Mouse (Mus musculus) kidney, embryonic 16.5 days (tissue): ENCODE data around the gene Cul9. TPM values are rescaled to one million over a fixed set of nuclear protein-coding genes. Genes with fewer than 3 reads are reported as not detected.

Experiments
- ATAC-seq: fragments of 200-750 bp; cut with Nextera tagmentation; 2 replicates; pipeline ENCODE4 v1.8.0; 2017; ENCODE audit warnings: moderate TSS enrichment; ENCODE audit not compliant: low FRiP score, low TSS enrichment
- H3K27ac ChIP-seq: fragments of 300-500 bp; sonication (generic); 2 replicates; pipeline ENCODE4 v1.5.1; 2014; ENCODE audit warnings: low read length
- H3K27me3 ChIP-seq: fragments of 300-500 bp; sonication (generic); 2 replicates; pipeline ENCODE4 v1.6.1; 2014; ENCODE audit warnings: low read length, control low read depth, mixed read lengths; ENCODE audit not compliant: insufficient read depth
- H3K36me3 ChIP-seq: fragments of 300-500 bp; sonication (generic); 2 replicates; pipeline ENCODE4 v1.6.1; 2014; ENCODE audit warnings: low read length, control low read depth, mixed read lengths; ENCODE audit not compliant: insufficient read depth
- H3K4me1 ChIP-seq: fragments of 300-500 bp; sonication (generic); 2 replicates; pipeline ENCODE4 v1.6.1; 2014; ENCODE audit warnings: low read length, control low read depth, mixed read lengths; ENCODE audit not compliant: insufficient read depth
- H3K4me2 ChIP-seq: fragments of 300-500 bp; sonication (generic); replicated peaks from 2 replicates; pipeline ENCODE4 v1.6.1; 2014; ENCODE audit warnings: low read depth, low read length
- H3K4me3 ChIP-seq: fragments of 300-500 bp; sonication (generic); 2 replicates; pipeline ENCODE4 v1.5.1; 2014; ENCODE audit warnings: mild to moderate bottlenecking, low read length
- H3K9ac ChIP-seq: fragments of 300-500 bp; sonication (generic); replicated peaks from 2 replicates; pipeline ENCODE4 v1.6.1; 2014; ENCODE audit warnings: low read length
- H3K9me3 ChIP-seq: fragments of 300-500 bp; sonication (generic); 2 replicates; pipeline ENCODE4 v1.6.1; 2016; ENCODE audit warnings: low read length, control low read depth
- WGBS: fragments of 180-500 bp; shearing (Covaris S2); extraction: QIAGEN DNeasy Blood & Tissue Kit; methylation state at CpG from one replicate; pipeline ENCODE4 v1.1.7; 2014; 5-methylcytosine and 5-hydroxymethylcytosine counted together
- polyA plus RNA-seq: library from polyadenylated mRNA; unstranded; fragments of >200 nt; fragmentation: Nextera tagmentation; extraction: Ambion mirVana; gene quantifications from 2 replicates; pipeline ENCODE4 v1.2.1, GENCODE M21; 2015

Gene Cul9
- polyA plus RNA-seq, 1 experiment from 2014 or later, result 6.5 TPM

DNA sequence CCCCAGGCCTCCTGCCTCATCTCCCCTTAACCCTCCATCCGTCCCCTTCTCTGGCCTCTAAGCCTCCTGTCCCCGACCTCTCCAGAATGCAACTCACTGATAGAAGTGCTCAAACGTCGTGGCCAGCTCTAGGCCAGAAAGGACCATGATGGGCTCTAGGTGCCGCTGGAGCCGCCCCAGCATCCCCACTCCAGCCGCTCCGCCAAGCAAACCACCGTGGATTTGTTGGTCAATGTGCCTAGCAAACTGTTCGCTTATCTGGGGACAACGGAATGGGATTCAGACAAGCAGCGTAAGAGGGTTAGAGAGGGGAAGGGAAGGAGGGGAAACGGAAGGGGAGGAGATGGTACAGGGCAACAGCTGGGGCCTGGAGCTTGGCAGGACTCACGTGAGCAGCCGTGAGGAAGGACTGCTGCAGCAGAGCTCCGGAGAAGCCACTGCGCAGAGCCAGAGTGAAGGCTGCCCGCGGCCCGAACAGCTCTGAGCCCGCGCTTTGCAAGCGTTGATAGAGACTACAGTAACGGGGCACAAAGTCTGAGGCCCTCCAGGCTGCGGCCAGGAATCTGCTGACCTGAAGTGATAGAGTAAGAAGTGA lies 25.7 kb downstream of the Cul9 start:
- 39% methylated on average over 25 of the region's 25 CpGs for WGBS
- H3K9ac ChIP-seq, result no peak overlapping the region; the same call in 1 of the 2 replicates
- no peak overlapping the region for H3K27ac ChIP-seq
- peak overlapping the region; percentile 31; the same call in 1 of the 2 replicates for H3K4me2 ChIP-seq
- H3K4me1 ChIP-seq, result no peaks in the 10 kb centered on the region
- peak overlapping the region; percentile 9; the same call in 1 of the 2 replicates for H3K4me3 ChIP-seq
- no peaks in the 10 kb centered on the region for H3K9me3 ChIP-seq
- no peak for ATAC-seq
- H3K27me3 ChIP-seq, result no peaks in the 10 kb centered on the region
- no peaks in the 10 kb centered on the region for H3K36me3 ChIP-seq

- Histone ChIP-seq H3K27me3 (no peaks in the 10 kb centered on the region), H3K4me2 (peak overlapping the region; percentile 31; the same call in 1 of the 2 replicates), H3K4me1 (no peaks in the 10 kb centered on the region), H3K9me3 (no peaks in the 10 kb centered on the region), H3K36me3 (no peaks in the 10 kb centered on the region), H3K27ac (no peak overlapping the region), H3K4me3 (no peak overlapping the region), H3K9ac (no peak overlapping the region)
- WGBS, result 51% methylated on average over 10 of the region's 10 CpGs
- ATAC-seq, result no peak
These were observed 26.2 kb downstream of the Cul9 start for GRCm38 (mm10) chr17:46519971-46520370.

DNA sequence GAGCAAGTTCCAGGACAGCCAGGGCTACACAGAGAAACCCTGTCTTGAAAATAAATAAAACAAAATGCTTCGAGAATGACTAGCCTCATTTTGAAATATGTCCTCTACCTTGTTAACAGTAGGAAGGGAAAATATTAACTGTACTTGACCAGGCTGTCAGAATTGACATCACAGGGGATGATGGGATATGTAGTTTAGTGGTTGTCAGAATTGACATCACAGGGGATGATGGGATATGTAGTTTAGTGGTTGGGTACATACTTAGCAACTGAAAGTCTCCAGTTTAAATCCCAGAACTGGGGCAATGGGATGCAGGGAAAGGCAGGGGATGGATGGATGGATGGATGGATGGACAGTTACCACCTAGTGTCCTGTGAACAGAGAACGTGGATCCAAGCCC lies 32.9 kb downstream of the Cul9 start:
- H3K9ac ChIP-seq, result no peak overlapping the region
- H3K27ac ChIP-seq, result no peak overlapping the region
- no peak overlapping the region for H3K4me2 ChIP-seq
- no peak overlapping the region for H3K4me3 ChIP-seq
- no peaks in the 10 kb centered on the region for H3K36me3 ChIP-seq
- 61% methylated on average over 2 of the region's 2 CpGs for WGBS
- no peaks in the 10 kb centered on the region for H3K9me3 ChIP-seq
- H3K4me1 ChIP-seq, result no peaks in the 10 kb centered on the region
- ATAC-seq, result no peak
- H3K27me3 ChIP-seq, result no peaks in the 10 kb centered on the region

GRCm38 (mm10) chr17:46511059-46511710 lies 35.0 kb downstream of the Cul9 start:
- H3K9me3 ChIP-seq, result no peaks in the 10 kb centered on the region
- H3K9ac ChIP-seq, result no peak overlapping the region
- H3K4me3 ChIP-seq, result no peak overlapping the region
- H3K4me1 ChIP-seq, result no peaks in the 10 kb centered on the region
- 51% methylated on average over 11 of the region's 11 CpGs for WGBS
- H3K27me3 ChIP-seq, result no peaks in the 10 kb centered on the region
- no peak overlapping the region for H3K4me2 ChIP-seq
- H3K36me3 ChIP-seq, result no peaks in the 10 kb centered on the region
- peak; percentile 73 for ATAC-seq
- no peak overlapping the region for H3K27ac ChIP-seq

- ATAC-seq, result no peak
These were observed 40.6 kb downstream of the Cul9 start for GRCm38 (mm10) chr17:46505617-46506016.

GRCm38 (mm10) chr17:46503847-46504638 lies 42.1 kb downstream of the Cul9 start:
- no peak overlapping the region for H3K4me2 ChIP-seq
- H3K9ac ChIP-seq, result 0 out of 2 replicates have a peak overlapping the region, but pooled peaks have one; percentile 8
- H3K4me3 ChIP-seq, result no peak overlapping the region
- H3K27me3 ChIP-seq, result no peaks in the 10 kb centered on the region
- 46% methylated on average over 14 of the region's 14 CpGs for WGBS
- H3K27ac ChIP-seq, result no peak overlapping the region
- ATAC-seq, result peak; percentile 77; the same call in 1 of the 2 replicates
- no peaks in the 10 kb centered on the region for H3K9me3 ChIP-seq
- 0 out of 2 replicates have a peak, but pooled peaks cover 2% of the 10 kb centered on the region for H3K4me1 ChIP-seq
- peaks cover 10% of the 10 kb centered on the region; the same call in 1 of the 2 replicates for H3K36me3 ChIP-seq

More at GRCm38 (mm10) chr17:46505617-46506016, 40.6 kb downstream of the Cul9 start:
- H3K27me3 ChIP-seq, result no peaks in the 10 kb centered on the region
- H3K4me3 ChIP-seq, result no peak overlapping the region
- 0 out of 2 replicates have a peak, but pooled peaks cover 2% of the 10 kb centered on the region for H3K4me1 ChIP-seq
- no peaks in the 10 kb centered on the region for H3K9me3 ChIP-seq
- 0 out of 2 replicates have a peak overlapping the region, but pooled peaks have one; percentile 6 for H3K9ac ChIP-seq
- H3K36me3 ChIP-seq, result peaks cover 5% of the 10 kb centered on the region; the same call in 1 of the 2 replicates
- no peak overlapping the region for H3K4me2 ChIP-seq
- no peak overlapping the region for H3K27ac ChIP-seq
- 91% methylated on average over 3 of the region's 3 CpGs for WGBS

GRCm38 (mm10) chr17:46502775-46503174 lies 43.4 kb downstream of the Cul9 start:
- 88% methylated on average over 2 of the region's 2 CpGs for WGBS
- 0 out of 2 replicates have a peak, but pooled peaks cover 2% of the 10 kb centered on the region for H3K4me1 ChIP-seq
- peaks cover 11% of the 10 kb centered on the region; the same call in 1 of the 2 replicates for H3K36me3 ChIP-seq
- no peak overlapping the region for H3K9ac ChIP-seq
- no peak overlapping the region for H3K27ac ChIP-seq
- H3K9me3 ChIP-seq, result no peaks in the 10 kb centered on the region
- no peak for ATAC-seq
- H3K4me2 ChIP-seq, result no peak overlapping the region
- no peak overlapping the region for H3K4me3 ChIP-seq
- H3K27me3 ChIP-seq, result no peaks in the 10 kb centered on the region

- H3K4me2 ChIP-seq, result no peak overlapping the region
- no peak for ATAC-seq
These were observed 48.2 kb downstream of the Cul9 start for GRCm38 (mm10) chr17:46497956-46498355.

GRCm38 (mm10) chr17:46496623-46497434 lies 49.4 kb downstream of the Cul9 start, which contains the start of gene Dnph1:
Gene Dnph1, plus strand, starts transcription at chr17:46496711.
- peak within 1 kb of the TSS; percentile 80 for H3K9ac ChIP-seq
- peak within 1 kb of the TSS; percentile 88 for H3K4me2 ChIP-seq
- under 1% methylated on average over 44 of the region's 44 CpGs for WGBS
- peaks cover 8% of the 10 kb centered on the region; the same call in 1 of the 2 replicates for H3K4me1 ChIP-seq
- ATAC-seq, result peak; percentile 95
- H3K4me3 ChIP-seq, result peak within 1 kb of the TSS; percentile 71
- H3K27ac ChIP-seq, result no peak within 1 kb of the TSS
- H3K36me3 ChIP-seq, result peaks cover 11% of the 10 kb centered on the region; the same call in 1 of the 2 replicates
- no peaks in the 10 kb centered on the region for H3K9me3 ChIP-seq
- no peaks in the 10 kb centered on the region for H3K27me3 ChIP-seq

More at GRCm38 (mm10) chr17:46497956-46498355, 48.2 kb downstream of the Cul9 start:
- no peak overlapping the region for H3K4me3 ChIP-seq
- peaks cover 11% of the 10 kb centered on the region; the same call in 1 of the 2 replicates for H3K36me3 ChIP-seq
- no peaks in the 10 kb centered on the region for H3K27me3 ChIP-seq
- 58% methylated on average over 8 of the region's 8 CpGs for WGBS
- H3K9me3 ChIP-seq, result no peaks in the 10 kb centered on the region
- H3K4me1 ChIP-seq, result peaks cover 8% of the 10 kb centered on the region; the same call in 1 of the 2 replicates
- H3K27ac ChIP-seq, result no peak overlapping the region
- H3K9ac ChIP-seq, result no peak overlapping the region
